Mouse (Mus musculus): ENCODE data around the gene Tmx4. TPM values are rescaled to one million over a fixed set of nuclear protein-coding genes. Genes with fewer than 3 reads are reported as not detected.
"Not testable (repeated sequence)": the region's sequence is repeated elsewhere in the genome, so short reads cannot be mapped to it uniquely, and the experiment has no call there.

The Tmx4 gene
- polyA plus RNA-seq, 1 experiment from 2014 or later: 25.7 TPM

DNA sequence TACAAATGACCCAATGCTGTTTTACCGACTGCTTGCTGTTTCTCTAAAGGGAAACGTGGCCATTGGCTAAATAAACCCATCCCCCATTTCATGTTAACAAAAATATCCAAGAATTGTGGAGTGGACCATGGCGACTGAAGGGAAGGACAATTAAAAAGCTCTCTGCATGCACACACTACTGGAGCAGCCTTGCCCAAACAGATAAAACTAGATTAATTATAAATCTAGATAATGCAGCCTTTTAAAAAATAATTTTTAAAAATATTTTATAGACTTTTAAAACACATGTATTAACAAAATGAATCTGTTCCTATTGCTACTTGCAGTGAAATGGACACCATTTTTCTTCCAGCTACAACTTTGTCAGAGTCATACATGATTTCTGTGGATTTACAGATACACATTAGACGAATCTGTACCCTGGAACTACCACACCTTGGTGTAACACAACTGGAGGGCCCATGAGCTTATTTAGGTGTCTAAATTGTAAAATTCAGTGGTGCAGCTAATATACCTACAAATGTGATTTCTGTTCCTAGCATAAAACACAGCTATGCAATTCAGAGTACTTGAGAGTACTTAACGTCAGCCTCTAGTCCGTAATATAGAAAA is 462 bp upstream of the Tmx4 start:
- DNase-seq (no peak), ATAC-seq (ENCODE audit: insufficient read depth) (no peak)
- Histone ChIP-seq H3K9me3 (ENCODE audit: low read depth, low read length) (no peaks in the 10 kb centered on the region), H3K4me2 (peak overlapping the region; percentile 80), H3K36me3 (ENCODE audit: insufficient read depth) (no peaks in the 10 kb centered on the region), H3K4me3 (ENCODE audit: low read depth, low read length) (0 out of 2 replicates have a peak overlapping the region, but pooled peaks have one; percentile 77), H3K27ac (ENCODE audit: low read depth) (peak overlapping the region; percentile 12), H3K9ac (no peak overlapping the region), H3K4me1 (ENCODE audit: insufficient read depth) (peaks cover 10% of the 10 kb centered on the region), H3K27me3 (ENCODE audit: insufficient read depth, low read length) (no peaks in the 10 kb centered on the region)
- no peak for TF ChIP-seq CTCF (IDR thresholded peaks at IDR 0.05; ENCODE audit: low read depth)
- 25% methylated on average over 6 of the region's 6 CpGs for WGBS

DNA sequence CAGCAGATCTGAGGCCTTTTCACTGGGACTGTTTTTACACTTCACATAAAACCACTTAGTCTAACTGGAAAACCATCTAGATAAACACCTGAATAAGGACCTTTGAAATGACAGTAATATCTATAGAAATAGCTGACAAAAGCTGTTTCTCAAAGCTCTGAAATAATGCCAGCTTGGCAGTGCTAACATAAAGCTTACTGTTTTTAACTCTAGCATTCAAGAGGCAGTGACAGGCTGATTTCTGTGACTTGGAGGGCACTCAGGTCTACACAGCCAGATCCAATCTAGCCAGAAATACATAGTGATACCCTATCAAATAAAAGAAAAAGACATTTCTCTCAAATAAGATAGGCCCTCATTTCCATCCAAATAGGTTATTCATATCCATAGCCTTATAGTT is 1.6 kb downstream of the Tmx4 start:
- no peaks in the 10 kb centered on the region for H3K27me3 ChIP-seq (ENCODE audit: insufficient read depth, low read length)
- peak overlapping the region; percentile 29 for H3K4me2 ChIP-seq
- no peak for ATAC-seq (ENCODE audit: insufficient read depth)
- no peak overlapping the region; the same call in 1 of the 2 replicates for H3K4me3 ChIP-seq (ENCODE audit: low read depth, low read length)
- no peak for TF ChIP-seq CTCF (IDR thresholded peaks at IDR 0.05; ENCODE audit: low read depth)
- H3K4me1 ChIP-seq (ENCODE audit: insufficient read depth): peaks cover 10% of the 10 kb centered on the region
- 0 out of 2 replicates have a peak, but pooled peaks cover 4% of the 10 kb centered on the region for H3K36me3 ChIP-seq (ENCODE audit: insufficient read depth)
- H3K27ac ChIP-seq (ENCODE audit: low read depth): no peak overlapping the region
- H3K9ac ChIP-seq: no peak overlapping the region
- DNase-seq: no peak
- no peaks in the 10 kb centered on the region for H3K9me3 ChIP-seq (ENCODE audit: low read depth, low read length)

DNA sequence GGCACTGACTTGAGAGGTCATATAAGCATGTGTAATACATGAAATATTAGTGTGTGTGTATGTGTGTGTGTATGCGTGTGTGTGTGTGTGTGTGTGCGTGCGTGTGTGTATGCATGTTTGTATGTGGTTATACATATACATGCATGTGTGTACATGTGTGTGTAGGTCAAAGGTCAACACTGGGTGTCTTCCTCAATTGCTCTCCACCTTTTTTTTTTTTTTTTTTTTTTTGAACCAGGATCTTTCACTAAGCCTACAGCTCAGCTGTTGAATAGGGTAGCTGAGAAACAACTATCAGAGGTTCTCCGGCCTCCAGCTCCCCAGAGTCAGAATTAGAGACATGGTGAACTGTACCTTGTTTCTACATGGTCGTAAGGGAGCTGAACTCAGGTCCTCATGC is 2.6 kb downstream of the Tmx4 start:
- H3K27ac ChIP-seq (ENCODE audit: low read depth): no peak overlapping the region
- H3K9me3 ChIP-seq (ENCODE audit: low read depth, low read length): no peaks in the 10 kb centered on the region
- no peak overlapping the region for H3K4me3 ChIP-seq (ENCODE audit: low read depth, low read length)
- 0 out of 2 replicates have a peak, but pooled peaks cover 7% of the 10 kb centered on the region for H3K36me3 ChIP-seq (ENCODE audit: insufficient read depth)
- no peaks in the 10 kb centered on the region for H3K27me3 ChIP-seq (ENCODE audit: insufficient read depth, low read length)
- no peak overlapping the region for H3K4me2 ChIP-seq
- H3K4me1 ChIP-seq (ENCODE audit: insufficient read depth): peaks cover 10% of the 10 kb centered on the region
- DNase-seq (no peak), ATAC-seq (ENCODE audit: insufficient read depth) (no peak)
- no peak for TF ChIP-seq CTCF (IDR thresholded peaks at IDR 0.05; ENCODE audit: low read depth)
- H3K9ac ChIP-seq: no peak overlapping the region
- 92% methylated on average over 5 of the region's 5 CpGs for WGBS

DNA sequence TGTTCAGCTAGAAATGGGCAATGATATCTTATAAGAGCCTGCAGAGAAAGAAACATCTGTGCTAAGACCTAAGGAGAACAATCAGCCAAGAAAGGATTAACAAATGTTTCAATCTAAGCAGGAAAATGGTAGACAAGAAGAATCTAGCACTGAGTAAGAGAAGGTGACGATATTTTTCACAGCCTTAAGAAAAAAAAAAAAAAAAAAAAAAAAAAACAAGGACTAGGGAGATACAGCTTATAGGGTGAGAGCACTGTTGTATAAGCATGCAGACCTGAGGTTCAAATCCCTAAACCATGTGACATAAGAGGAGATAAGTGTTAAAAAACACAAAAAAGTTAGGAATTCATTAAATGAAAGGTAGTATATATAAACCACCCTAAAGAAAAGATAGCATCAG is 3.5 kb downstream of the Tmx4 start:
- Histone ChIP-seq H3K4me2 (no peak overlapping the region), H3K4me1 (ENCODE audit: insufficient read depth) (peaks cover 10% of the 10 kb centered on the region), H3K9me3 (ENCODE audit: low read depth, low read length) (no peaks in the 10 kb centered on the region), H3K27ac (ENCODE audit: low read depth) (no peak overlapping the region), H3K36me3 (ENCODE audit: insufficient read depth) (0 out of 2 replicates have a peak, but pooled peaks cover 7% of the 10 kb centered on the region), H3K27me3 (ENCODE audit: insufficient read depth, low read length) (no peaks in the 10 kb centered on the region), H3K4me3 (ENCODE audit: low read depth, low read length) (no peak overlapping the region), H3K9ac (no peak overlapping the region)
- DNase-seq: no peak
- WGBS: 82% methylated on average over 1 of the region's 1 CpGs
- ATAC-seq (ENCODE audit: insufficient read depth): no peak
- no peak for TF ChIP-seq CTCF (IDR thresholded peaks at IDR 0.05; ENCODE audit: low read depth)

DNA sequence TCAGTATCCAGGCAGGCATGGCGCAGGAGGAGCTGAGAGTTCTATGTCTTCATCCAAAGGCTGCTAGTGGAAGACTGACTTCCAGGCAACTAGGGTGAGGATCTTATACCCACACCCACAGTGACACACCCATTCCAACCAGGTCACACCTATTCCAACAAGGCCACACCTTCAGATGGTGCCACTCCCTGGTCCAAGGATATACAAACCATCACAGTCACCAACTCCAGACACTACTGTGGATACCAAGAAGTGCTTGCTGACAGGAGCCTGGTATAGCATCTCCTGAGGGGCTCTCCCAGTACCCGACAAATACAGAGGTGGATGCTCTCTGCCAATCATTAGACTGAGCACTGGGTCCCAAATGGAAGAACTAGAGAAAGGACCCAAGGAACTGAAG is 15.4 kb downstream of the Tmx4 start:
- H3K4me3 ChIP-seq (ENCODE audit: low read depth, low read length); ATAC-seq (ENCODE audit: insufficient read depth): not testable (repeated sequence)
- WGBS: 95% methylated on average over 1 of the region's 2 CpGs

DNA sequence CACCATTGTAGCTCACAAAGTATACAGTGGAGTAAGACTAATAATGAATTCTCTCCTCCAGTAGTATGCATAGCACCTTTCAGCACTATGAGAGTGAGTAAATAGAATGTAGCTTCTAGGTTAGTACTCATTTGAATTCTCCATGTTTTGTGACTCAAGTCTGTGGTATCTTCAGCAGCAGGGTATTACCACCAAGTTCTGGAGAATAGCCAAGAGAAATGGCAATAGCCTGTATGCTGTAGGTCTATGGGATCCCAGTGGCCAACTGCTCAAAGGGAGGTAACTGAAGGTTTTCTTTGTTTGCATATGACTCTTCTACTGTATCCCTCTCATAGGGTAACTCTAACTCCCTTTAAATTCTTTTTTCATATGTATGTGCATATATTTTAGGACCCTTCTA is 39.0 kb downstream of the Tmx4 start:
- no peak for TF ChIP-seq CTCF (IDR thresholded peaks at IDR 0.05; ENCODE audit: low read depth)
- no peak overlapping the region for H3K4me3 ChIP-seq (ENCODE audit: low read depth, low read length)
- H3K36me3 ChIP-seq (ENCODE audit: insufficient read depth): no peaks in the 10 kb centered on the region
- H3K4me2 ChIP-seq: no peak overlapping the region
- H3K27me3 ChIP-seq (ENCODE audit: insufficient read depth, low read length): no peaks in the 10 kb centered on the region
- ATAC-seq (ENCODE audit: insufficient read depth): no peak
- H3K9ac ChIP-seq: no peak overlapping the region
- H3K27ac ChIP-seq (ENCODE audit: low read depth): no peak overlapping the region
- no peak for DNase-seq
- no peaks in the 10 kb centered on the region for H3K4me1 ChIP-seq (ENCODE audit: insufficient read depth)
- H3K9me3 ChIP-seq (ENCODE audit: low read depth, low read length): 0 out of 2 replicates have a peak, but pooled peaks cover 3% of the 10 kb centered on the region

More for the DNA sequence above, 15.4 kb downstream of the Tmx4 start:
- H3K9ac ChIP-seq; H3K4me2 ChIP-seq; H3K4me1 ChIP-seq (ENCODE audit: insufficient read depth); DNase-seq; H3K36me3 ChIP-seq (ENCODE audit: insufficient read depth); H3K27me3 ChIP-seq (ENCODE audit: insufficient read depth, low read length); H3K9me3 ChIP-seq (ENCODE audit: low read depth, low read length); H3K27ac ChIP-seq (ENCODE audit: low read depth): not testable (repeated sequence)

DNA sequence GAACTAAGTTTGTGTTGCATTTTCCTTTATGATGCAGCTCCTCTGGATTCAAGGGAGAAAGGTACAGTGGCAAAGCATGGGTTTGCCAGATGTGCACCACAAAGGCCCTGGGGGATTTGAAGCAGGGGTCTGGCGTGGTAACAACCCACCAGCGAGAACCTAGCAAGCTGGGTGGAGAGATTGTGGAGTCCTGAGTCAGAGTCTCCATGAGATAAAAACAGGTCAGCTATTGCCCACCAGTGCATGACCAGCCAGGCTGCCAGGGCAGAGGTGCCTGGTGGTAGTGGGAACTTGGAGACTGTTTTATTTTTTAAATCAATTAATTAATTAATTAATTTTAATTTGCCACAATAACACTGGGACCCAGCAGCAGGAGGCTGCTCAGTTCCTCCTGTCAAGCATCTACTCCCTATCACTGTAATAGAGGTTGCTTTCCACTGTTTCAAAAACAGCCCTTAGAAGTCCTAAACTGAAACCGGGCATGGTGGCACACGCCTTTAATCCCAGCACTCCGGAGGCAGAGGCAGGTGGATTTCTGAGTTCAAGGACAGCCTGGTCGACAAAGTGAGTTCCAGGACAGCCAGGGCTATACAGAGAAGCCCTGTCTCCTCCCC is 52.8 kb downstream of the Tmx4 start:
- DNase-seq: no peak

More for the DNA sequence above, 52.8 kb downstream of the Tmx4 start:
- no peak overlapping the region for H3K4me2 ChIP-seq
- peaks cover 9% of the 10 kb centered on the region; the same call in 1 of the 2 replicates for H3K36me3 ChIP-seq (ENCODE audit: insufficient read depth)
- H3K4me1 ChIP-seq (ENCODE audit: insufficient read depth): no peaks in the 10 kb centered on the region
- WGBS: 91% methylated on average over 6 of the region's 6 CpGs
- no peaks in the 10 kb centered on the region for H3K9me3 ChIP-seq (ENCODE audit: low read depth, low read length)
- no peak for TF ChIP-seq CTCF (IDR thresholded peaks at IDR 0.05; ENCODE audit: low read depth)
- H3K27ac ChIP-seq (ENCODE audit: low read depth): no peak overlapping the region
- H3K27me3 ChIP-seq (ENCODE audit: insufficient read depth, low read length): no peaks in the 10 kb centered on the region
- no peak overlapping the region for H3K4me3 ChIP-seq (ENCODE audit: low read depth, low read length)
- no peak overlapping the region for H3K9ac ChIP-seq
- no peak for ATAC-seq (ENCODE audit: insufficient read depth)

Data from lung, embryonic 14.5 days (tissue).